Mouse (Mus musculus): ENCODE measurements around the gene Crybg1.

DNA sequence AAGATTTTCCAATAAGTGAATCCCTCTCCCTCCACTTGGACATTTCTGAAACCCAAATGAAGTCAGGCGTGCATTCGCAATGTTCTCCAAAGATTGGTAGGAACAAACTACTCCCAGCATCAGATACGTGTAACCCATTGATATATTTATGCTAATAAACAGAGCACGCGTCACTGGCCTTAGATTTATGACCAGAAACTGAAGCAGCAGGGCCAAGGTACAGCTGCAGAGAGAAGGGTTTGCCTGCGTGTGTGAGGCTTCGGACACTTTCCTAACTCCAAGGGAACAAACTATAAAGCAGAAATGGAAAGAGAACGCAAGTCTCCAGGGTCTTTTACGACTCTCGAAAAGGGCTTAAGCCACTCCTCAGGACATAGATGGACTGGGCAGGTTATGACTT, 5.3 kb downstream of the Crybg1 start:
- TF ChIP-seq CTCF (IDR thresholded peaks at IDR 0.05; ENCODE audit: low read depth) (no peak), EP300 (IDR thresholded peaks at IDR 0.05; ENCODE audit: low read depth) (no peak)
